Mouse (Mus musculus) liver, embryonic 14.5 days (tissue): ENCODE measurements around the gene Csmd2.

Source experiments
- CTCF ChIP-seq: IDR thresholded peaks from 2 replicates; pipeline ENCODE4 v1.5.1; 2016; ENCODE audit warnings: antibody characterized with exemption, low read depth, control low read depth
- EP300 ChIP-seq: IDR thresholded peaks from 2 replicates; pipeline ENCODE4 v1.6.1; 2016; ENCODE audit warnings: antibody characterized with exemption, low read depth

DNA sequence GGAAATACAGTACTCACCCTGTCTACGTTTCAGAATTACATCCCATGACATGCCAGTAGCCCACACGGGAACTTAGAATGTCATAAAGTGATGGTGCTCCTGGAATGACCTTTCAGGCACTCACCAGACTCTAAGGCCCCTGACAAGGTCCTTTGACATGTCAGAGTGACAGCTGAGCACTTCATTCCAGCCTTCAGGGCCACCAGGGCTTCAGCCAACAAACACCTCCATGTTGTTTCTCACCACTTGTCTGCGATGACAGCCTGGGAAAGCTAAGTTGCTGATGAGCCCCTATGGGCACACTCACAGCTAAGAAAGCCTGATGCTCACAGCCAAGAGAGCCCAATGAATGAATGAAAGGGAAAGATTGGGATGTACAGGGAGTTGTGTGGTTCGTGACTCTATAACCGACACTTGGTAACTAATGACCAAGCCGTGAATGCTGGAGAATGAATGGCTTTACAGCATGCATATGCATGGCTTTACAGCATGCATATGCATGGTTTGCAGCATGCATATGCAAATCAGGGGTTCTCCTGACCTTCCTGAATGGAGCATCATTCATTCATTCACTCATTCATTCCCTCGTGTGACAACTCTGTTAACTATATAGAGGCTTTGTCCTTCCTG lies 432.4 kb downstream of the Csmd2 start:
- no peak for TF ChIP-seq CTCF
- TF ChIP-seq EP300 = no peak
